Mouse (Mus musculus): ENCODE measurements around the gene Tmem30a.

The Tmem30a gene

GRCm38 (mm10) chr9:79785794-79786085 lies 7.6 kb downstream of the Tmem30a start:
- DNase-seq: no peak

DNA sequence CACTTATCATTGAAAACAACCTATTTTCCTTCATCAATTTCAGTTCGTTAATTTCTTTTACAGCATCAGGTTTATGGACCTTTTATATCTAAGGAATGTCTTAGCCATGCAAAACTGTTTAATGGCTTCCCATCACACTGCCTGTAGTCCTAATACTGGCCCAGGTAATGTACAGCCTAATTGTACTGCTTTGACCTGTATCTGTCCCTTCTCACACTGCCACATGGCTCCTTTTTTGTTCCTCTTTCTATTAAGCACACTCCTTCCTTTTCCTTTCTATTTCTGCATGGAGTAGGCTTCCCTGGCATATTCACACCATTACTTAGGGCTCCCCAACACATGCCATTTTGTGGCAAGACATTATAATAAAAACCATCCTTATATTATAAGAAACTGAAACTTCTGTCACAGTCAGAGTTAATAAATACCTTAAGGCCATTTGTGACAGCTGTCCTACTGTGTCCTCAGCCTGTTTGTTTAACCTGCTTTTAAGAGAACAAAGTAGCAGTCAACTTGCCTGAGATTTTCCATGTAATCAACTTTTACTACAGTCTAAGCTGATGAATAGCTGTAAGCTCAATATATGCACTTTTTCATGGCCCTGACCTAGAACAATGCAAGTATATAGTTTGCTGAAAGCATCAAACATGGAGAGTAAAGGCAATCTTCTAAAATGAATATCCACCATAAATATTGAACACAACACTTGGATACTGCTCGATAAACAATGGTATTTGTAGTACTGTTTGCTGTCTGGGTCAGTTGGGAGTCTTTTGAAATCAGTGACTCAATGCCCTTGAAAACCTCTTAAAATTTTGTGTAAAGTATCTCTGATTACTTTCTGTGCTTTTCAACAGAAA lies 8.1 kb downstream of the Tmem30a start:
- DNase-seq: no peak

GRCm38 (mm10) chr9:79784439-79784838 lies 8.9 kb downstream of the Tmem30a start:
- DNase-seq: no peak

DNA sequence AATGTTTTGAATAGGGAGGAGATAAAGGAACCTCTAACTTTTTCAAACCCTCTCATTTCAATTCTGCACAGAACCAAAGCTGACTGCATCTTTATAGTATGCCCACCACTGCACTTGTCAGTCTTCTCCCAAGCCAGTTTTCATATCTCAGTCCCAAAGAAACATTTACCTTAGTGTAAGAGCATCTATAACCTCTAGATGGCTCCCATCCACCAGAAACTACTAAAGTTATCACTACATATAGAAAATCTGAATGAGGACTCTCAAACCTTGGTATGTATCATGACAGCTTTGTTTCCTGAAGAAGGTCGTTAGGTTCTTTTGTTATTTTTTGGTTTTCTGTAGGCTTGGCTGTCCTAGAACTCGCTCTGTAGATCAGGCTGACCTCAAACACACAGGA lies 14.0 kb downstream of the Tmem30a start:
- no peak for DNase-seq

DNA sequence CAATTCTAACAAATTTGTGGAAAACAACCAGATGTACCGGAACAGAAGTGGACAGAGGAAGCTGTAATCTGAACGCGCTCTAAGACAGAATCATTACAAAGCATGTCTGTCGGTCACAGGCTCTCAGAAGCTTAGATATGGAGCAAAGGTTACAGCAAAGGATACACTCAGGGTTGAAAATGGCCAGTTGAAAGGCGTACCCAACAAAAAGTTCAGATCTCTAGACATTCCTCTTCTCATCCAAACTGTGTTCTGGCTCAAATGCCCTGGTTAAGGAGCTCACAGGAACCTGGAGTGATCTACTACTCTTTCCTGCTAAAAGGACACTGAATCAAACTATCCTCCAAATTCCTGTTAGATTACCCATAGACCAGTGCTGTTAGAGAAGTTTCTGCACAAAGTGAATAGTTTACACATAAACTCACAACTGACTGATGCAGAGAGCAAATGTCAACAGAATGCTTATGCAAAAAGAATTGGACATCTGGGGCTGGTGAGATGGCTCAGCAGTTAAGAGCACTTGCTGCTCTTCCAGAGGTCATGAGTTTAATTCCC lies 26.2 kb downstream of the Tmem30a start:
- no peak for DNase-seq

DNA sequence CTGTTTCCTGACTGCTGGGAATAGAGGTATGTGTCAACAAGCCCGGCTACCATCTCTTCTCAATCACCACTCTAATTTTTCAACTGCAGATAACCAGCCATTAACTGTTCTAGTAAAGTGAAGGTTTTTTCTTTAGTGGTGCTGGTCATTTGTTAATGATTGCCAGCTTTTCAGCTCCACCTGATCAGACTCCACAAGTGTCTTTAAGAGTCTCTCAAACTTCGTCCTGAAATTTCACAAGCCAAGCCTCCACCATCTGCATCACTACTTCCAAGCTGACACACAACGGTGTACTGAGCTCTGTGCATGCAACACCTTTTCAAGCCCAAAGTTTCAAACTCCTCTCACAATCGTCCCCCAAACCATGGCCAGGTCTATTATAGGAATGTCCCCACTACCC lies 28.0 kb downstream of the Tmem30a start:
- DNase-seq: no peak

DNA sequence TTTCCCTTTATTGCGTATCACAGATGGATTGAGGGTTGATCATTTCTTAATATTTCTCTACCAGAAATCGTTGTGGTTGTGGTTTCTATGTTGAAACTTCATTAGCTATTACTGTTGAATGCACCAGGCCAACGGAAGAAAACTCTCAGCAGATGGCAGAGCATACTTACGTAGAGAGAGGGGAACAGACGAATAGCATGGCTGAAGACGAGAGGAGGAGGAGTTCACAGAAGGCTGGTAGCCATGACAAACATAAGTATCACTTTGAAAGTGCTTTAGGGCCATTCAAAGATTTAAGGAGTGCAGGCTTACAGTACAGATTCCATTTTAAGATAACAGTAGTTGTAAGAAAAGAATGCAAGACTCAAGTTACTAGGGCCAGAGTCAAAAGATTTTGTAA lies 30.8 kb downstream of the Tmem30a start:
- DNase-seq: no peak

- peak; percentile 9 for DNase-seq
These were observed 33.2 kb downstream of the Tmem30a start for GRCm38 (mm10) chr9:79760076-79760475.

DNA sequence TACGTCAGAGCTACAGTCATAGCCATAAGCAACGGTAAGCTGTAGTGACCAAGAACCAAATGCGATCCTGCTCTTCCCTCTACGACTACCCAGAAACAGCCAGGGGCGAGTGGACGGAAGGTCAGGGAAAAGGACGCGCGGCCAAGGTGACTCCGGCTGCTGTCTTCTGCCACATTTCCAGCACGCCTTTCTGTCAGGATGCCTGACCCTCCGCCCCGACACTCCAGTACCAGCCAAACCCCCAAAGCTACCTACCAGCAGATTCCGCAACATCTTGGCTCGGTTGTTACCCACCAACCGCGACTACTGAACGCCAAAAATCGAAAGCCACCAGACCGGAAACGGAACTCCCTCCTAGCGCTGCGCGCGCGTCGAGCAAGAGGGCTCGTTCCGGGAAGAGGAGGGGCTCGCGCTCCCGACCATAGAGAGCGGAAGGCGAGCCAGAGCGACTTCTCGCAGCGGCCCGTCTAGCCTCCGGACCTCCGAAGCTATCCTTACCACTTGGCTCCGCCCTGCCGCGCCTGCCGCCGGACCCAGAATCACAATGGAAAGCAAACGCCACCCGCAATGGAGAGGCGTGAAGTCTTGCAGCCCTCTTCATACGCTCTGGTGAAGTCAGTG lies 33.8 kb downstream of the Tmem30a start, which contains the start of gene Cox7a2:
Gene Cox7a2, minus strand, starts transcription at position 494 of the 621 bp plus-strand sequence.
- peak; percentile 94 for DNase-seq

GRCm38 (mm10) chr9:79755311-79755710 lies 38.0 kb downstream of the Tmem30a start:
- DNase-seq: no peak

- no peak for DNase-seq
These were observed 41.5 kb downstream of the Tmem30a start for GRCm38 (mm10) chr9:79751846-79752245.

- no peak for DNase-seq
These were observed 42.6 kb downstream of the Tmem30a start for GRCm38 (mm10) chr9:79750709-79751108.

DNA sequence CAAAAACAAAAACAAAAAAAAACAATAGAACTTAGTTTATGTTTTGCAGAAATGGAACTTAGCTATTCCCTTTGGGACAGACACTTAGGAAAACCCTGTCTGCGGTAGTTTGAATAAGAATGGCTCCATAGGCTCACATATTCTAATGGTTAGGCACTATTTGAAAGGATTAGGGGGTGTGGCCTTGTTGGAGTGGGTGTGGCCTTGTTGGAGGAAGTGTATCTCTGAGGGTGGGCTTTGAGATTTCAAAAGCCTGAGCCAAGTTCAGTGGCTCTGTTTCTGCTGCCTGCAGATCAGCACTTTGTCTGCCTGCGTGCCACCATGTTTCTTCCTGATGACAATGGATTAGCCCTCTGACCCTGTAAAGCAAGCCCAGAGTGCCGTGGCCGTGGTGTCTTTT lies 48.3 kb downstream of the Tmem30a start:
- DNase-seq: no peak

GRCm38 (mm10) chr9:79735608-79736007 lies 57.7 kb downstream of the Tmem30a start:
- no peak for DNase-seq

DNA sequence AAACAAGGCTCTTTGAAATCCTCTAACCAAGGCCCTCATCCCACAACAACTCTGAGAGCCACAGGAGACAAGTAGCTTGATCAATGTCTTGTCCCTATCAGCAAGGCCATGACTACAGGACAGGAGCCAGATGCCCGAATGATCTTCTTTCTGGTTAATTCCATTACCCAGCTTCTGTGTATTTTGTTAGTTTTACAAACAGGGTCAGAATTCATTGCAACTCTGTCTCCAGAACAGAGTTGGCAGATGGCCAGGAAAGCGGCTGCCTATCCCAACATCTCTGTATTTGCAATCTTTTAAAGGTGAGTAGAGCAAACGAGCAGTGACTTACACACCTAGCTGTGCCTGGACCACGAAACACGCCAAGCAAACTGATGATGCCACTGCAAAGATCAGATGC lies 63.0 kb downstream of the Tmem30a start:
- DNase-seq: no peak

DNA sequence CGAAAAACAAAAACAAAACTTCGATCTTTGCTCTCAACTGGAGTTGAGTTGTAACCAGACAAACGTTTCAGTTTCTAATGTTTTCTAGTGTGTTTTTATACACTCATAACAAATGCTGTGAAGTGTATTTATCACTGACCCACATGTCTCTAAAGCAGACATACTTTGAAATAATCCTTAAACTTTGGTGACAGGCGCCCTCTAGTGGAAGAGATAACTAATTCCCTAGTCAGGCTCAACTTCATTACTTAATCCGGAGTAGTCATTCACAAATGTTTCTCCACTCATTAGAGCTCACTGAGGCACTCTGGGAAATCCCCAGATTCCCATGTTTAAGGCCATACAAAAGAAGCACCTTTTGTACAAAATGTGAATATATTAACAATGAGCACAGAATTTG lies 70.2 kb downstream of the Tmem30a start:
- no peak for DNase-seq

GRCm38 (mm10) chr9:79721056-79721455 lies 72.3 kb downstream of the Tmem30a start:
- DNase-seq: peak; percentile 25

GRCm38 (mm10) chr9:79720143-79720542 lies 73.2 kb downstream of the Tmem30a start:
- DNase-seq: no peak

- no peak for DNase-seq
These were observed 73.9 kb downstream of the Tmem30a start for GRCm38 (mm10) chr9:79719451-79719850.

Data from right cerebral cortex, postnatal 25 days (tissue).